Mouse (Mus musculus) layer of hippocampus, postnatal 10 days (tissue): ENCODE results near the gene Slco1a5. TPM values are rescaled to one million over a fixed set of nuclear protein-coding genes. Genes with fewer than 3 reads are reported as not detected.
"Not testable (repeated sequence)": the region's sequence is repeated elsewhere in the genome, so short reads cannot be mapped to it uniquely, and the experiment has no call there.

Experiments
- DNase-seq, 2 experiments: peaks; one replicate each; pipeline ENCODE4 v3.0.0; 2021; ENCODE audit warnings: low spot score in 2 of 2
- long read RNA-seq: library from polyadenylated mRNA; stranded (forward); transcript quantifications from one replicate; pipeline ENCODE4 v2.0.0, GENCODE M21; 2023
- total RNA-seq, 2 experiments: library from RNA; stranded (reverse); gene quantifications; 2 replicates each; pipeline ENCODE4 v1.2.3; 2021

Slco1a5 gene
- total RNA-seq: under 1 TPM in 1 of 2 experiments, not detected in 1; 0.39 TPM
- long read RNA-seq: 0 reads

- no peak for DNase-seq
Measured at GRCm38 (mm10) chr6:142322881-142323280, at the start of gene Slco1a5. TSS of gene Slco1a5 (minus strand) at chr6:142322981.

DNA sequence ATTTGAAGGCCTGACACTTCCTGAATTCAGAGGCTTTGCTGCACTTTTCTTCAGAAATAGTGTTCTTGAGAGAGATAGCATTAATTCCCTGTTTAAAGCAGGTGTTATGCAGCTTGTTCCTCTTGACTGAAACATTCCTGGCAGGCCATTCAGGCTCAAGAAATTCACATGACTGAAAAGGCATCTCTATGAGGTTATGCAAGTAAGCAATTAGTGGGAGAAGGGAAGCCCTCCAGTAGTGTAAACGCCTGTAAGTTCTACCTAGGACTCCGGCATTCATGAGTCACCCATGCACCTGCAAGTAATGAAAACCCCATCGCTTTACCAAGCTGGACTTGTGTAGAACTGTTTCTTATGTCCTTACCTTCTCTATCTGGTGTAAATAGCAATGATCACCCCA, 46.8 kb upstream of the Slco1a5 start:
- DNase-seq: no peak

DNA sequence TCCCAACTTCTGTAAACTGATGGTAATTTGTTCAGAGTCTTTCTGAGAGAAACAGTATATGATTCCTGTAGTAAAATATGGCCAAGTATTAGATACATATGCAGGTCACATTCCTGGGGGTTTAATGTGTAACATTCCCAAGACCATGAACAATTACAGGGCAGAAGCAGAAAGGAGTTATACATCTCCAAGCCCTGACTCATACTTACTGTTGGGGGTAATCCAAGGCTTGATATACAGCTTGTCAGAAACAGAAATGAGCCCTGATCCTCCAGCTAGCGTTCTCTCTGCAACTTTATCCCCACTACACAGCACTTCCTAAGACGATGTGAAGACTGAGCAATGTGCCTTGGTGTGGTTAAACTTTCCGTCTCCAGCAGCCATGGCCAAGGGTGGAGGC, 44.8 kb upstream of the Slco1a5 start:
- DNase-seq: no peak

DNA sequence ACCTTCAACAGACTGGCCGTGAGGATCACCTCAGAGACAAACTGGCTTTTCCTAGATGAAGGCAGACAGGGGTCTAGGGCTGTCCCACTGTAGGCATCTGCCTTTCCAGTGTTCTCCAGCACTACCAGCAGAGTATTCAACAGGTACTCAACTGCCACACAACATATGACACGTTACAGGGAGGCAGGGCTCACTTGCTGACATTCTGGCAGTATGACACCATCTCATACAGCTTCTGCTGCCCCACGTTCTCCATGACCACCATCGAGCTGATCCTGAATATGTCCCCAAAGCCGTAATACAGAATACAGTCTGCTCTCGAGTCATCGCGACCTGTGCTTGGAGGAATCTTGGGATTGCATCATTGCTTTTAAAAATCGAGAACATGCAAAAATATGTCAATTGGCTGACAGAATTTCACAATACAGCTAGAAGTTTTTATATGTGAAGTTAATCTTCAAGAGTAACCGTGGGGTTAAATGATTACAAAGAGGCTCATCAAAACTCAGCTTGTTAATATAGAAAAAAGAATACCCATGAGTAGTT, 43.8 kb upstream of the Slco1a5 start:
- no peak for DNase-seq

DNA sequence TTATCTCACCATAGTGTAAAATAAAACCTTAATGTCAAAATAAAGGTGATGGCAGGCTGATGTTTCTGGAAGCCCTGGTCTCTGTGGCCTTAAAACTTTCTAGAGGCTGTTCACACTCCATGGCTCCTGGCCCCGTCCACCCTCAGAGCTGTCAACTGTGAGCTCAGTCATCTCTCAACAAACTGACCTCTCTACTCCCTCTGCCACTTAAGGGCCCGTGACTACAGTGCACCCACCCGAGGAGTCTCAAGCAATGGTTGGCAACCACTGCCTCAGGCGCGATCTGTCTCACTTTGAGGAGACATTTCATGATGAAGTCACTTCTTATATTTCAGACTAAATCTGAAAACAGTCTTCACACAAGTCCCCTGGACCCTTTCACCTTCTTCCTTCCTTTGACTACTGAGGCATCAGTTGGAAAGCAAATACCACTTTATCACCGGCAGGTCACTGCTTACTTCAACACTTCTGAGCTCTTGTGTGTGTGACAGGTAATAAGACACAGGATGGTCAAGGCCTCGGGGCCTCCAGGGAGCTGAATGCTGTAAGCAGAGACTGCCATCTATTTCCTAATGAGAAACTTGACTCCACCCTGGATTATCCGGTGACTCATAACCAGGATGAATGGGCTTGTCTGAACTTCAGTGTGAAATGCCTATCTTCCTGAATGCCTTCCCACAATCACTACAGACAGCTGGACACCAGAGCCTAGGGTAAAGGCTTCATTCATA, 43.1 kb upstream of the Slco1a5 start:
- no peak for DNase-seq

GRCm38 (mm10) chr6:142363019-142363576, 40.3 kb upstream of the Slco1a5 start:
- DNase-seq: peak in 1 of 2 experiments; percentile 23

- no peak for DNase-seq
Measured at GRCm38 (mm10) chr6:142362036-142362435, 39.3 kb upstream of the Slco1a5 start.

- no peak for DNase-seq
Measured at GRCm38 (mm10) chr6:142357106-142357505, 34.3 kb upstream of the Slco1a5 start.

- not testable (repeated sequence) for DNase-seq
Measured at GRCm38 (mm10) chr6:142352099-142352498, 29.3 kb upstream of the Slco1a5 start.

- DNase-seq: no peak
Measured at GRCm38 (mm10) chr6:142347431-142348385, 24.9 kb upstream of the Slco1a5 start.

DNA sequence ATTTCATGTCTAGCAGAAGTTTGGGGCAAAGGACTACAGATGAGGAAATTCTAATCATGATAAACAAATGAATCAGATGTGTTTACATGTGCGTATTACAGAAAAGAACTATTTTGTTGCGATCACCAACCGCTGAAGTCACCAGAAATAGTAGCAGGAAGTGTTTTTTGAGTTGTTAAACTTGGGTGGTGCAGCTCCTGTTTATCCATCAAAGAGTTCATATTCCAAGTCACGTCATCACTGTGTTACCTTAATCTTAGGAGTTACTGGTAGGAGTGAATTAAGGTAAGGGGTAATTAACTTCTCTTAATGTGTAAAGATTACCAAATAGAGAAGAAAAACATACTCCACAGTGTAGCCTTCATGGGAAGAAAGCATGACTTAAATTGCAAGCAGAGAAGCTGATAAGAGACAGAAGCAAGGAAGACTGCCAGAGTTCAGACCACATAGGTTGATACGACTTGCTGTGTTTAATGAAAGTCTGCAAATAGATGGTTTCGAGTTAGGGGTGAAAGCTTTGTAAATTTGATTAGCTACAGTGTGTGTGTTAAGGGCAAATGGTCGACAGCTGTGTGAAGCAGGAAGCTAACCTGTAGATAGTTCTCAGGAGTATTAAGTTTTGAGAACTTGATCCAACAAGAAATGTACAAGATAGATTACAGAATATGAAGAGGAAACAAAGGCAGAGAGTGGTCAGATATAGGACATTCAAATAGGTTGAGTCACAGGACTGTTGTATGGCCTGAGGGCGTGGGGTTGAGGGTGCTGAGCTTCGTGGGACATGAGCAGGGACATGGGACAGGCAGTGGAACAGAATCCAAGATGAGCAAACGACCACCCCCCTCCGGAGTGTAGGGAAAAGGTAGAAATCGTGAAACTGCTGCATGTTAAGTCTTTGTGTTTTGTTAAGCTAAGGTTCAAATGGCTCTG, 23.7 kb upstream of the Slco1a5 start:
- DNase-seq: no peak

DNA sequence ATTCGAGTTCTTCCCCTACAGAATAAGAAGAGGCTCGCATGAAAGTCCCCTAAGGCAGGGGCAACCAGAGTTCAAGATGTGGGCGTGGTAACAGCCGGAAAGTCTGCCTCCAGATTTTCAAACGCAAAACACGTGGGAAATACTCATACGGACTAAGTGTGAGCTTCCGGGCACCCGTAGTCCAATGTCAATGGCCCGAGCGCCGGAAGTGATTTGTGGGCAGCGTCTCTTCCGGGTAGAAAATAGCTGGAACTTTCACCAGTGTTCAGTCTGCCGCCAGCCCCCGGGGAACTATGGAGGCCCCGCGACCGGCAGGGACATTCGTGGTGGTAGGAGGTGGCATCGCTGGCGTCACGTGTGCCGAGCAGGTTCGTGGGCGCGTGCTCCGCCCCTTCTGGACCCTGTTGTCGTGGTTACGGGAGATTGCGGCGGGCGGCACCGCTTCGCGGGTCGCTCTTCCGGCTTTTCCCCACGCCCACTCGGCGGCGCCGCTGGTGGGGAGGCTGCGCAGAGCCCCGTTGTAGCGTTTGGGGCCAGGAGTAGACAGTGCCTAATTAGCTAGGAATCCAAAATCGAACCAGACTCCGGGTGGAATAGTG, 22.8 kb upstream of the Slco1a5 start, which contains the start of gene Pyroxd1:
Pyroxd1 (plus strand) TSS at position 215 of the 599 bp plus-strand sequence.
- DNase-seq: peak; percentile 81 to 86

- DNase-seq: peak; percentile 62 to 69
Measured at GRCm38 (mm10) chr6:142343561-142343960, 20.8 kb upstream of the Slco1a5 start.

- no peak for DNase-seq
Measured at GRCm38 (mm10) chr6:142339576-142339975, 16.8 kb upstream of the Slco1a5 start.

DNA sequence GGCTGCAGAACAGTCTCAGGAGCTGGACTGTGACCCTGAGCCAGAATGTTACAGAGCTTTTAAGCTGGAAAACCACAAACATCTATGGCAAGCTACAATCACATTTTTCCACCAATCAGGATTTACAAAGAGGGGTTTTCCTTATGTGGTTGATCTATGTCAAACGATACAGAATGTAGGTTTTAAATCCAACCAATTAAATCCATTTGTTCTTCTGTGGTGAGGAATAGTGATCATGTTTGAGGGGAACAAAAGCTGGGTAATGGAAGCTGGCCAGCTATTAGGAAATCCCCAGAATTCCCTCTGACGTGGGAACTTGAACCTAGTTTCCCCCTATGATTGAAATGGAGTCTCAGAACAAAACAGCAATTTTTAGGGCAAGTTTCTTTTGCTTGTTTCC, 16.2 kb upstream of the Slco1a5 start:
- DNase-seq: no peak

DNA sequence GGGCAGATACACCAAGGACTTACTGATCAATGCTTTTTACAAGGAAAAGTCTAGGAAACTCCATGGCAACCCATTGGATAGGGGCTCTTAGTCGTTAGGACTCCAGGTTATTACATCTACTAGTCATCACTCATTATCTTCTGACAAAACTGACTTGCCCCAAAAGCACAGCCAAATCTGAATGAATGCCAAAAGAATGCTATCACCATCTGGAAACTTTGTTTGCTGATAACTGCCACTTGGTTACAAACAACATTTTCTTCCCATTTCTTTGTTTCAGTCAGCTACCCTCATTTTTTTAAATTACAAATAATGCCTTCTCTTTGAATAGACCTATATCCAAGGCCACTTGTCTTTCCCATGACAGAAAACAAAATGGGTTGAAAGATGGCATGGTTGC, 6.4 kb upstream of the Slco1a5 start:
- DNase-seq: no peak

DNA sequence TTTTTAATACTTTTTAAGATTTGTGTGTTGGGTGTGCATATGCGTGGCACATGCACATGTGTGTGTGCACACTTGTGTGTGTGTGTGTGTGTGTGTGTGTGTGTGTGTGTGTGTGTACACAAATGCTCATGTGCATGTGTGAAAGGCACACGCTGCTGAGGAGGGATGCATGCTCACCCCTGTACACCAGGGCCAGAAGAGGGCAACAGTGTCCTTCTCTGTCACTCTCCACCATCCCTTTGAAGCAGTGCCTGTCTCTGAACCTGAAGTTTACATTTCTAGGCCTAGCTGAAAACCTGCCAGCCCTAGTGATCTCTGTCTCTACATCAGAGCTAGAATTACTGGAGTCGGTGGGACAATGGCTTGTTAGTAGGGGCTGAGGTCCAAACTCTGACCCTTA, 3.8 kb upstream of the Slco1a5 start:
- DNase-seq: no peak

GRCm38 (mm10) chr6:142317106-142317505, 5.7 kb downstream of the Slco1a5 start:
- no peak for DNase-seq

GRCm38 (mm10) chr6:142314285-142314684, 8.5 kb downstream of the Slco1a5 start:
- DNase-seq: no peak

- no peak for DNase-seq
Measured at GRCm38 (mm10) chr6:142305076-142305475, 17.7 kb downstream of the Slco1a5 start.
